Mouse (Mus musculus): ENCODE measurements at regions not wholly inside any gene's neighbourhood (a gene's known extent, or its start where the extent isn't known, plus 50 kb on each side); places are given as distances from the start of the nearest gene placed in this dataset.

GRCm38 (mm10) chr13:57278580-57278979 is 382.8 kb upstream of the Trpc7 start:
- Histone ChIP-seq H3K4me3 (ENCODE audit: insufficient read depth in 1 of 2, low read depth in 2 of 2, low read length in 2 of 2) (no peak overlapping the region), H3K36me3 (replicated peaks; ENCODE audit: control insufficient read depth, insufficient read depth, low read depth) (no peaks in the 10 kb centered on the region), H3K9me3 (ENCODE audit: control insufficient read depth, low read length) (no peaks in the 10 kb centered on the region), H3K27me3 (ENCODE audit: control insufficient read depth, insufficient read depth, low read length) (no peaks in the 10 kb centered on the region), H3K9ac (replicated peaks) (no peak overlapping the region), H3K27ac (no peak overlapping the region), H3K4me1 (replicated peaks; ENCODE audit: control insufficient read depth in 2 of 2, insufficient read depth in 2 of 2, low read length in 1 of 2) (no peaks in the 10 kb centered on the region), H3K4me2 (ENCODE audit: low read depth) (no peak overlapping the region)
- DNase-seq (ENCODE audit: low read depth in 3 of 3, low spot score in 3 of 3) (no peak), ATAC-seq (ENCODE audit: insufficient read depth) (no peak)
- 4% methylated on average over 2 of the region's 2 CpGs for WGBS (ENCODE audit: insufficient replicate concordance)
- no peak for TF ChIP-seq EP300 (IDR thresholded peaks at IDR 0.05; ENCODE audit: low read depth)
- peak; percentile 61 for TF ChIP-seq CTCF (IDR thresholded peaks at IDR 0.05; ENCODE audit: low read depth)

GRCm38 (mm10) chr13:57277076-57277475 is 381.3 kb upstream of the Trpc7 start:
- DNase-seq (ENCODE audit: low read depth in 3 of 3, low spot score in 3 of 3) = no peak
- H3K36me3 ChIP-seq (replicated peaks; ENCODE audit: control insufficient read depth, insufficient read depth, low read depth) = no peaks in the 10 kb centered on the region
- ATAC-seq (ENCODE audit: insufficient read depth) = no peak
- H3K9ac ChIP-seq (replicated peaks) = no peak overlapping the region
- no peak overlapping the region for H3K27ac ChIP-seq
- H3K4me2 ChIP-seq (ENCODE audit: low read depth) = no peak overlapping the region
- no peaks in the 10 kb centered on the region for H3K27me3 ChIP-seq (ENCODE audit: control insufficient read depth, insufficient read depth, low read length)
- H3K4me3 ChIP-seq (ENCODE audit: insufficient read depth in 1 of 2, low read depth in 2 of 2, low read length in 2 of 2) = no peak overlapping the region
- H3K4me1 ChIP-seq (replicated peaks; ENCODE audit: control insufficient read depth in 2 of 2, insufficient read depth in 2 of 2, low read length in 1 of 2) = no peaks in the 10 kb centered on the region
- 32% methylated on average over 4 of the region's 4 CpGs for WGBS (ENCODE audit: insufficient replicate concordance)
- H3K9me3 ChIP-seq (ENCODE audit: control insufficient read depth, low read length) = no peaks in the 10 kb centered on the region
- no peak for TF ChIP-seq CTCF (IDR thresholded peaks at IDR 0.05; ENCODE audit: low read depth)
- no peak for TF ChIP-seq EP300 (IDR thresholded peaks at IDR 0.05; ENCODE audit: low read depth)

- Histone ChIP-seq H3K4me3 (ENCODE audit: insufficient read depth in 1 of 2, low read depth in 2 of 2, low read length in 2 of 2) (no peak overlapping the region), H3K27me3 (ENCODE audit: control insufficient read depth, insufficient read depth, low read length) (no peaks in the 10 kb centered on the region), H3K9ac (replicated peaks) (no peak overlapping the region), H3K9me3 (ENCODE audit: control insufficient read depth, low read length) (no peaks in the 10 kb centered on the region), H3K4me1 (replicated peaks; ENCODE audit: control insufficient read depth in 2 of 2, insufficient read depth in 2 of 2, low read length in 1 of 2) (no peaks in the 10 kb centered on the region), H3K27ac (no peak overlapping the region), H3K36me3 (replicated peaks; ENCODE audit: control insufficient read depth, insufficient read depth, low read depth) (no peaks in the 10 kb centered on the region), H3K4me2 (ENCODE audit: low read depth) (no peak overlapping the region)
- ATAC-seq (ENCODE audit: insufficient read depth) (no peak), DNase-seq (ENCODE audit: low read depth in 3 of 3, low spot score in 3 of 3) (no peak)
- WGBS (ENCODE audit: insufficient replicate concordance) = 60% methylated on average over 11 of the region's 11 CpGs
- no peak for TF ChIP-seq CTCF (IDR thresholded peaks at IDR 0.05; ENCODE audit: low read depth)
Observed at GRCm38 (mm10) chr13:57275871-57276270, 380.1 kb upstream of the Trpc7 start.

- H3K27ac ChIP-seq = no peak overlapping the region
Observed at GRCm38 (mm10) chr13:57273593-57273992, 377.8 kb upstream of the Trpc7 start.

GRCm38 (mm10) chr13:57269614-57270013 is 373.8 kb upstream of the Trpc7 start:
- no peak overlapping the region for H3K4me2 ChIP-seq (ENCODE audit: low read depth)
- DNase-seq (ENCODE audit: low read depth in 3 of 3, low spot score in 3 of 3) (no peak), ATAC-seq (ENCODE audit: insufficient read depth) (no peak)
- no peak overlapping the region for H3K4me3 ChIP-seq (ENCODE audit: insufficient read depth in 1 of 2, low read depth in 2 of 2, low read length in 2 of 2)
- no peaks in the 10 kb centered on the region for H3K4me1 ChIP-seq (replicated peaks; ENCODE audit: control insufficient read depth in 2 of 2, insufficient read depth in 2 of 2, low read length in 1 of 2)
- no peaks in the 10 kb centered on the region for H3K9me3 ChIP-seq (ENCODE audit: control insufficient read depth, low read length)
- H3K36me3 ChIP-seq (replicated peaks; ENCODE audit: control insufficient read depth, insufficient read depth, low read depth) = no peaks in the 10 kb centered on the region
- TF ChIP-seq CTCF (IDR thresholded peaks at IDR 0.05; ENCODE audit: low read depth) (peak; percentile 70), EP300 (IDR thresholded peaks at IDR 0.05; ENCODE audit: low read depth) (no peak)
- H3K9ac ChIP-seq (replicated peaks) = no peak overlapping the region
- H3K27me3 ChIP-seq (ENCODE audit: control insufficient read depth, insufficient read depth, low read length) = no peaks in the 10 kb centered on the region
- no peak overlapping the region for H3K27ac ChIP-seq
- 10% methylated on average over 8 of the region's 8 CpGs for WGBS (ENCODE audit: insufficient replicate concordance)

More at GRCm38 (mm10) chr13:57273593-57273992, 377.8 kb upstream of the Trpc7 start:
- 35% methylated on average over 3 of the region's 3 CpGs for WGBS (ENCODE audit: insufficient replicate concordance)
- Histone ChIP-seq H3K4me1 (replicated peaks; ENCODE audit: control insufficient read depth in 2 of 2, insufficient read depth in 2 of 2, low read length in 1 of 2) (no peaks in the 10 kb centered on the region), H3K27me3 (ENCODE audit: control insufficient read depth, insufficient read depth, low read length) (no peaks in the 10 kb centered on the region), H3K4me3 (ENCODE audit: insufficient read depth in 1 of 2, low read depth in 2 of 2, low read length in 2 of 2) (no peak overlapping the region), H3K9ac (replicated peaks) (no peak overlapping the region), H3K4me2 (ENCODE audit: low read depth) (no peak overlapping the region), H3K36me3 (replicated peaks; ENCODE audit: control insufficient read depth, insufficient read depth, low read depth) (no peaks in the 10 kb centered on the region), H3K9me3 (ENCODE audit: control insufficient read depth, low read length) (no peaks in the 10 kb centered on the region)
- no peak for DNase-seq (ENCODE audit: low read depth in 3 of 3, low spot score in 3 of 3)
- no peak for ATAC-seq (ENCODE audit: insufficient read depth)
- TF ChIP-seq CTCF (IDR thresholded peaks at IDR 0.05; ENCODE audit: low read depth) (no peak), EP300 (IDR thresholded peaks at IDR 0.05; ENCODE audit: low read depth) (no peak)
